Mouse (Mus musculus): ENCODE measurements around the gene Npvf. TPM values are rescaled to one million over a fixed set of nuclear protein-coding genes. Genes with fewer than 3 reads are reported as not detected.
A peak's percentile ranks its signal among the peaks of the same experiment; 100 is the strongest.

Npvf gene
- not detected in 2 replicates for polyA plus RNA-seq (2011; ENCODE audit: insufficient read depth, insufficient read length, low replicate concordance, missing spikeins)

DNA sequence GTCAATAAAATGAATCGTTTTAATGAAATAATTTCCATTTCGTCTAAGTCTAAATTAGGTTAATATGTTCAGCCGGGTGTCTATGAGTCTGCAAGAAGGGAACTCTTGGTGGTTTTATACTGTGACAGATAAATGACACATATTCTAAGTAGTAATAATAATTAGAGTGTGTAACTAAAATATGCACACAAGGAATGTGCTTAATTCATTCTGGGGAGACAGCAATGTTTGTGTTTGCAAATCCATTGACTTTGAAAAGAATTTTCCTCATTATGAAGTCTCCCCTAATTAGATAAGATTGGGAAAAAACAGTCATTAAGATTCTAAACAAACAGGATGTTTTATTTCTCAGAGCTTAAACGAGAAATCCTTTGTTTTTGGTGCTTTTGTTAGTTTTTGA is at the start of gene Npvf:
TSS of gene Npvf (minus strand) at position 84 of the 400 bp plus-strand sequence.
- Histone ChIP-seq H3K4me3 (replicated peaks; ENCODE audit: control insufficient read depth, low read depth, low read length) (no peak within 1 kb of the TSS), H3K27ac (ENCODE audit: control insufficient read depth, insufficient read depth, low read depth, low read length, poor library complexity) (no peak within 1 kb of the TSS), H3K4me1 (ENCODE audit: control insufficient read depth, insufficient read depth, low read length) (no peaks in the 10 kb centered on the region; the same call in 1 of the 2 replicates)
- WGBS: 74% methylated on average over 4 of the region's 4 CpGs
- TF ChIP-seq CTCF (IDR thresholded peaks at IDR 0.05; ENCODE audit: control insufficient read depth, insufficient read depth, low read length) (no peak), POLR2A (IDR thresholded peaks at IDR 0.05; ENCODE audit: borderline replicate concordance, control insufficient read depth, low read depth, low read length) (no peak)

- TF ChIP-seq POLR2A (IDR thresholded peaks at IDR 0.05; ENCODE audit: borderline replicate concordance, control insufficient read depth, low read depth, low read length): no peak
- no peak for TF ChIP-seq CTCF (IDR thresholded peaks at IDR 0.05; ENCODE audit: control insufficient read depth, insufficient read depth, low read length)
- H3K4me3 ChIP-seq (replicated peaks; ENCODE audit: control insufficient read depth, low read depth, low read length): no peak overlapping the region
- 44% methylated on average over 15 of the region's 15 CpGs for WGBS
- H3K4me1 ChIP-seq (ENCODE audit: control insufficient read depth, insufficient read depth, low read length): no peaks in the 10 kb centered on the region
- no peak overlapping the region for H3K27ac ChIP-seq (ENCODE audit: control insufficient read depth, insufficient read depth, low read depth, low read length, poor library complexity)
Observed at GRCm38 (mm10) chr6:50689121-50689815, 35.0 kb upstream of the Npvf start.

DNA sequence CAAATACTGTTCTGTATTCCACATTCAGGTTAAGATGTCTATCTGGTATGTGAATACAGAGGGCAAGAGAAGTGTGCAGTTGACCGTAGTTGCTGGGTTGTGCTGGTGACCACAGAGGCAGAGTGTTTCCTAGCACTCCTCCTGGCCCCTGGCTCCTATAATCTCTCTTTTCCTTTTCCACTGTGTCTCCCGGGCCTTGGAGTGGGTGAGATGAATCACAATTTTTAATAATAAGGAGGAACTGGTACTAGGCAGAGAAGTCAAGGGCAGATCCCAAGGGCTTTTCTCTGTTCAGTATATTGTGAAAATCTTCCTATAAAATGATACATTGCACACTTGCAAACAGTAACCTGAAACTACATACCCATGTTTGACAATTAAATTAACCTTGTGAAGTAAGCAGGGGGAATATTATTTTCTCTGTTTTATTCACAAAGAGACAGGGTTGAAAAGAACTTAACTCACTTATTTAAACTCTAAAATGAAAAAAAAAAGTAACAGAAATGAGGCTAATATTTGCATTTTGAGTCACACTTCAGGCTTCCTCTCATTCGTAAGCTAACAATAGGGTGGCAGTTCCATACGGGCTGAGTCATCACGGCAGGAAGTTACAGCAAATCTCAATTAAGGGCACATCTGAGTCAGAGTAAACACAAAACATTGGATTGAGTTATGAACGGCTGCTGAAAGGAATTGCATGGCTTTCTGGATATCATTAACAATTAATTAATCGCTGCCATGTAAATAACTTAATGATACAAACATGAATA is 30.6 kb upstream of the Npvf start:
- no peak overlapping the region for H3K27ac ChIP-seq (ENCODE audit: control insufficient read depth, insufficient read depth, low read depth, low read length, poor library complexity)
- TF ChIP-seq POLR2A (IDR thresholded peaks at IDR 0.05; ENCODE audit: borderline replicate concordance, control insufficient read depth, low read depth, low read length): no peak
- no peak for TF ChIP-seq CTCF (IDR thresholded peaks at IDR 0.05; ENCODE audit: control insufficient read depth, insufficient read depth, low read length)
- 15% methylated on average over 7 of the region's 7 CpGs for WGBS
- H3K4me3 ChIP-seq (replicated peaks; ENCODE audit: control insufficient read depth, low read depth, low read length): no peak overlapping the region
- no peaks in the 10 kb centered on the region for H3K4me1 ChIP-seq (ENCODE audit: control insufficient read depth, insufficient read depth, low read length)

GRCm38 (mm10) chr6:50681491-50681890 is 27.3 kb upstream of the Npvf start:
- WGBS: 50% methylated on average over 5 of the region's 5 CpGs
- no peak for TF ChIP-seq CTCF (IDR thresholded peaks at IDR 0.05; ENCODE audit: control insufficient read depth, insufficient read depth, low read length)
- TF ChIP-seq POLR2A (IDR thresholded peaks at IDR 0.05; ENCODE audit: borderline replicate concordance, control insufficient read depth, low read depth, low read length): no peak
- no peak overlapping the region for H3K27ac ChIP-seq (ENCODE audit: control insufficient read depth, insufficient read depth, low read depth, low read length, poor library complexity)
- H3K4me1 ChIP-seq (ENCODE audit: control insufficient read depth, insufficient read depth, low read length): no peaks in the 10 kb centered on the region
- no peak overlapping the region for H3K4me3 ChIP-seq (replicated peaks; ENCODE audit: control insufficient read depth, low read depth, low read length)

- Histone ChIP-seq H3K27ac (ENCODE audit: control insufficient read depth, insufficient read depth, low read depth, low read length, poor library complexity) (no peak overlapping the region), H3K4me1 (ENCODE audit: control insufficient read depth, insufficient read depth, low read length) (no peaks in the 10 kb centered on the region), H3K4me3 (replicated peaks; ENCODE audit: control insufficient read depth, low read depth, low read length) (no peak overlapping the region)
- WGBS: 73% methylated on average over 20 of the region's 20 CpGs
- TF ChIP-seq POLR2A (IDR thresholded peaks at IDR 0.05; ENCODE audit: borderline replicate concordance, control insufficient read depth, low read depth, low read length): no peak
- TF ChIP-seq CTCF (IDR thresholded peaks at IDR 0.05; ENCODE audit: control insufficient read depth, insufficient read depth, low read length): no peak
Observed at GRCm38 (mm10) chr6:50680224-50681215, 26.3 kb upstream of the Npvf start.

GRCm38 (mm10) chr6:50679486-50679828 is 25.2 kb upstream of the Npvf start:
- Histone ChIP-seq H3K27ac (ENCODE audit: control insufficient read depth, insufficient read depth, low read depth, low read length, poor library complexity) (no peak overlapping the region), H3K4me1 (ENCODE audit: control insufficient read depth, insufficient read depth, low read length) (no peaks in the 10 kb centered on the region), H3K4me3 (replicated peaks; ENCODE audit: control insufficient read depth, low read depth, low read length) (no peak overlapping the region)
- TF ChIP-seq CTCF (IDR thresholded peaks at IDR 0.05; ENCODE audit: control insufficient read depth, insufficient read depth, low read length) (no peak), POLR2A (IDR thresholded peaks at IDR 0.05; ENCODE audit: borderline replicate concordance, control insufficient read depth, low read depth, low read length) (no peak)
- 91% methylated on average over 2 of the region's 2 CpGs for WGBS

DNA sequence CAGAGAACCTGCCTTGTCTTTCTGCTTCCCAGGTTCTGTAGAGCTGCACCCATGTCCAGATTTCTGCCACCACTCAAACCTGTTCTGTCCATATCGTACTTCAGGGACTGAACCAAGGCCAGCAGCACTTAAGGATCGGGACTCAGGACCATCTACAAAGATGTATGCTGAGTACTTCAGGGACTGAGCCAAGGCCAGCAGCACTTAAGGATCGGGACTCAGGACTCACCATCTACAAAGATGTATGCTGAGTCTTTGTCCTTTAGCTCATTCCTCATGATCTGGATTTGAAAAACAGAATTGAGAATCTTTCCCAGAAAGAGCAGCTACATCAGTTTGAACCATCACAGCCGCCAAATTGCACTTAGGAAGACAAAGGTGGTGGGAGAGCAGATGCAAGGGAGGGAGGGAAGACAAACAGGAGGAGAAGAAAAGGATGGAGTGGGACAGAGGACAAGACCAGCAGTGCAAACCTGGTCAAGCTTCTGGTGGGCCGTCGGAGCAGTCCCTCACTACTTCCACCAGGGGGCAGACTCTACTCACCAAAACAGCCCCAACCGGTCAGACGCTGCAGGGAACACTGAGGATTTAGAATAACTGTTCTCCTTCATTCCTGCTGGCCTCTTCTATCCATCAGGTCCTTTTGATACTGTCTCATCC is 24.7 kb upstream of the Npvf start:
- H3K27ac ChIP-seq (ENCODE audit: control insufficient read depth, insufficient read depth, low read depth, low read length, poor library complexity): no peak overlapping the region
- 26% methylated on average over 8 of the region's 8 CpGs for WGBS
- TF ChIP-seq CTCF (IDR thresholded peaks at IDR 0.05; ENCODE audit: control insufficient read depth, insufficient read depth, low read length) (peak; percentile 84), POLR2A (IDR thresholded peaks at IDR 0.05; ENCODE audit: borderline replicate concordance, control insufficient read depth, low read depth, low read length) (no peak)
- no peaks in the 10 kb centered on the region for H3K4me1 ChIP-seq (ENCODE audit: control insufficient read depth, insufficient read depth, low read length)
- no peak overlapping the region for H3K4me3 ChIP-seq (replicated peaks; ENCODE audit: control insufficient read depth, low read depth, low read length)

Data from bone marrow, adult 2 months (tissue).